Mouse (Mus musculus): ENCODE measurements at regions not wholly inside any gene's neighbourhood (a gene's known extent, or its start where the extent isn't known, plus 50 kb on each side); places are given as distances from the start of the nearest gene placed in this dataset.

GRCm38 (mm10) chr15:62302233-62302632 is 1379.4 kb upstream of the A1bg start:
- no peak overlapping the region for H3K4me3 ChIP-seq (replicated peaks)
- no peak overlapping the region for H3K9ac ChIP-seq
- H3K4me2 ChIP-seq = no peak overlapping the region
- ATAC-seq (ENCODE audit: insufficient read depth, low FRiP score, low read depth) = no peak
- no peaks in the 10 kb centered on the region for H3K9me3 ChIP-seq
- no peaks in the 10 kb centered on the region for H3K4me1 ChIP-seq
- no peaks in the 10 kb centered on the region for H3K27me3 ChIP-seq (replicated peaks)
- no peak overlapping the region for H3K27ac ChIP-seq
- WGBS = 73% methylated on average over 3 of the region's 3 CpGs
- H3K36me3 ChIP-seq = no peaks in the 10 kb centered on the region

DNA sequence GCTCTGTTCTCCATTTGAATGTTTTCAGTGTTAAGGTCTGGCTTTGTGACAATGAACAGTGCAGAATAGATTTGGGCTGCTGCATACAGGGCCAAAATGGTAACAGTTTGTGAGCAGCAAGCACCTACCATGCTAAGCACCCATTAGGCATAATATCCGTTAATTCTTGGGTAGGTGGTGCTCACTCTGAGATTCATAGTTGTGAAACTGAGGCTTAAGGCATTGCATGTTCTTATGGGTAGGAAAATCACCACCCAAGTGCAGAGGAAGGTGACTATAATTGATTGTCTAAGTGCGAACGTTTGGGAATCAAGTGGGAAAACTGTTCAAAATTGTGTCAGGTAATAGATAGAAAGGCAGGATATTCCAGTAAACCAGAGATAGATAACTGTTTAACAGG is 1378.8 kb upstream of the A1bg start:
- no peak overlapping the region for H3K27ac ChIP-seq
- no peak for ATAC-seq (ENCODE audit: insufficient read depth, low FRiP score, low read depth)
- H3K27me3 ChIP-seq (replicated peaks) = no peaks in the 10 kb centered on the region
- no peaks in the 10 kb centered on the region for H3K9me3 ChIP-seq
- H3K9ac ChIP-seq = no peak overlapping the region
- no peaks in the 10 kb centered on the region for H3K36me3 ChIP-seq
- no peak overlapping the region for H3K4me2 ChIP-seq
- H3K4me3 ChIP-seq (replicated peaks) = no peak overlapping the region
- WGBS = 80% methylated on average over 3 of the region's 3 CpGs
- no peaks in the 10 kb centered on the region for H3K4me1 ChIP-seq

- Histone ChIP-seq H3K4me2 (no peak overlapping the region), H3K9ac (no peak overlapping the region), H3K9me3 (no peaks in the 10 kb centered on the region), H3K4me1 (peaks cover 6% of the 10 kb centered on the region), H3K27ac (no peak overlapping the region), H3K27me3 (replicated peaks) (no peaks in the 10 kb centered on the region), H3K4me3 (replicated peaks) (no peak overlapping the region), H3K36me3 (no peaks in the 10 kb centered on the region)
- ATAC-seq (ENCODE audit: insufficient read depth, low FRiP score, low read depth) = no peak
- WGBS = 89% methylated on average over 5 of the region's 5 CpGs
These were observed 1374.3 kb upstream of the A1bg start for GRCm38 (mm10) chr15:62297138-62297537.

DNA sequence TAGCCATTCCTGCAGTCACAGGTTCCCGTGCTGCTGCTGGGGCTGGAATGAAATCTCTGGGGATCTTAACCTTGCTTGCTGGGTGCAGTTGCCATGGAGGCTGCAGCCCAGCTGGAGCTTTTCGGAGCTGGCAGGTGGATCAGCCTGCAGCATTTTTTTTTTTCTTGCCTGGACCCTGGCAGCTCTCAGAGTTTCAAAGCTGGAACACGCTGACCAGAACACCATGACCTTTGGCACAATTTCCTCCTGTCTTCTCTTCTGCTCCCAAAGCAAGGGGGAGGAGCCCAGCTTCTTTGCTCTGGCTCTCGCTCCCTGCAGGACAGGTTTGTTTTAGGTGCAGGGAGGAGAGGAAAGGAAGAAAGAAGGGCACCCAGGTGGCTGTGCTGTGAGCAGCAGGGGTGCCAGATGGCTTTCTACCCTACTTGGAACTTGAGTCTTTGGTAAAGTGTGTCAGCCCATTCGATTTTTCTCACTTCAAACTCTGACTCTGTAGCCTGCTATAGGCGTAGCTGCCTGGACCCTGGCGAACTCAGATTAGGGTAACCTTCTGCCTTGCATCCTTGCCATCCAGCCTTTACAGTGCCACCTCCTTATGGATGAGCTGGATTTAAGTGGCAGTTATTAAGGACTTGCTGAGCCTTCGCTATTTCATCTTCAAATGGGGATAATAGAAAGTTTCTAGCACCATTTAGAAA is 1372.6 kb upstream of the A1bg start:
- Histone ChIP-seq H3K27ac (peak overlapping the region; percentile 4), H3K27me3 (replicated peaks) (no peaks in the 10 kb centered on the region), H3K4me2 (peak overlapping the region; percentile 26; the same call in 1 of the 2 replicates), H3K9ac (no peak overlapping the region), H3K4me1 (peaks cover 6% of the 10 kb centered on the region), H3K9me3 (no peaks in the 10 kb centered on the region), H3K36me3 (no peaks in the 10 kb centered on the region), H3K4me3 (replicated peaks) (no peak overlapping the region)
- WGBS = 40% methylated on average over 8 of the region's 8 CpGs
- peak; percentile 70; the same call in 1 of the 2 replicates for ATAC-seq (ENCODE audit: insufficient read depth, low FRiP score, low read depth)

DNA sequence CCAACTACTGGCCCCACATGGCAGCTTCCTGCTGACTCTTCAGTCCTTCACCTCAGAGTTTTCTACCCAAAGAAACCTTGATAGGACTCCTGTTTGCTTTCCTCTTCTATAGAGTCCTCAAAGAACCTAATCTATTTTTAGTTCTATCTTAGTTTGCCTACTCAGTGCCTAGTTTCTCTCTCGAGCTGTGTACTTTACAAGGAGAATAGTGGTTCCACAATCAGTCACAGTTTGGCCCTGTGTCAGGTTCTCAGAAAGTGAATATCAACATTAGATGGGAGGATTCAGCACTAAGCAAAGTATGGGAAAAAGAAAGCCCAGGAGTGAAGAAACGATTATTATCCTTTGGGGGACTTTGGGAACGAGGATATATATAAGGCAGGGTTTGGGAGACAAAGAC is 1372.0 kb upstream of the A1bg start:
- Histone ChIP-seq H3K4me1 (peaks cover 6% of the 10 kb centered on the region), H3K27ac (peak overlapping the region; percentile 4), H3K36me3 (no peaks in the 10 kb centered on the region), H3K27me3 (replicated peaks) (no peaks in the 10 kb centered on the region), H3K9me3 (no peaks in the 10 kb centered on the region), H3K4me2 (peak overlapping the region; percentile 26; the same call in 1 of the 2 replicates), H3K4me3 (replicated peaks) (no peak overlapping the region), H3K9ac (no peak overlapping the region)
- no peak; the same call in 1 of the 2 replicates for ATAC-seq (ENCODE audit: insufficient read depth, low FRiP score, low read depth)
- 18% methylated on average over 3 of the region's 3 CpGs for WGBS

DNA sequence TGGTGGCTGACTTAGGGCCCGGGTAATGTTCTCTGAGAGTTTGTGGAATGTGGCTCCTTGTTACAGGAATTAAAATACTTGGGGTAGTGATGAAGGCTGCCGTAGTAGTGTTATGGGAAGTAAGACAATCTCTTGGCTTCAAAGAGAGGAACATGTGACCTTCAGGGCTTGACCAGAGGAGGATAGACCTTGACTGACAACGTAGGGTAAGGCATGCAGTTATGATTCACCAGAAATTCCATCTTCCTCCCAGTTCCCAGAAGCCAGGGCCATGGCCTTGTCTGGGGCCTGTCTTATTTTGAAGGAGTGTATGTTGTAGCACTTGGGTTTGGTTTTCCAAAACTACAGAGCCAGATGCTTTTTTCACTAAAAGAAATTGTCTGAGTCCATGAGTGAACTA is 1370.1 kb upstream of the A1bg start:
- peaks cover 6% of the 10 kb centered on the region for H3K4me1 ChIP-seq
- H3K4me3 ChIP-seq (replicated peaks) = no peak overlapping the region
- no peak overlapping the region for H3K27ac ChIP-seq
- WGBS = 78% methylated on average over 3 of the region's 3 CpGs
- H3K9me3 ChIP-seq = no peaks in the 10 kb centered on the region
- H3K27me3 ChIP-seq (replicated peaks) = no peaks in the 10 kb centered on the region
- no peak overlapping the region for H3K4me2 ChIP-seq
- ATAC-seq (ENCODE audit: insufficient read depth, low FRiP score, low read depth) = no peak
- no peak overlapping the region for H3K9ac ChIP-seq
- no peaks in the 10 kb centered on the region for H3K36me3 ChIP-seq

DNA sequence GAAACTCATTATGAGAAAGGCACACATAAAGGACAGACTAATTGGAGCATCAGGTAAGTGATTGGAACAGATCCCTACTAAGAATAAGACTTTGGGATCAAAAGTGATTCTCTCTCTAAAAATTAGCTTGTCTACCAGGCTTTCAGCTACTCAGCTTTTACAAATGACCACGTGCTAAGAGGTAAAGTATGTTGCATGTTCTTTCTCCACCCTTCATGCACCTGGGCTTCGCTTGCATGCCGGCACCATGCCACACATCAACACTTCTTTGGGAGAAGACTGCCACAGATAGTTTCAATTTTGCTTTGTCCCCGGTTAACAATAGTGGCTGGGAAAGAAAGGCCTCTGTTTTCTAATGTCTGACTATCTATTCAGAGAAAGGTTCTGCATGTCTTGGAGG is 1367.9 kb upstream of the A1bg start:
- H3K9ac ChIP-seq = no peak overlapping the region
- WGBS = 87% methylated on average over 4 of the region's 4 CpGs
- peaks cover 6% of the 10 kb centered on the region for H3K4me1 ChIP-seq

DNA sequence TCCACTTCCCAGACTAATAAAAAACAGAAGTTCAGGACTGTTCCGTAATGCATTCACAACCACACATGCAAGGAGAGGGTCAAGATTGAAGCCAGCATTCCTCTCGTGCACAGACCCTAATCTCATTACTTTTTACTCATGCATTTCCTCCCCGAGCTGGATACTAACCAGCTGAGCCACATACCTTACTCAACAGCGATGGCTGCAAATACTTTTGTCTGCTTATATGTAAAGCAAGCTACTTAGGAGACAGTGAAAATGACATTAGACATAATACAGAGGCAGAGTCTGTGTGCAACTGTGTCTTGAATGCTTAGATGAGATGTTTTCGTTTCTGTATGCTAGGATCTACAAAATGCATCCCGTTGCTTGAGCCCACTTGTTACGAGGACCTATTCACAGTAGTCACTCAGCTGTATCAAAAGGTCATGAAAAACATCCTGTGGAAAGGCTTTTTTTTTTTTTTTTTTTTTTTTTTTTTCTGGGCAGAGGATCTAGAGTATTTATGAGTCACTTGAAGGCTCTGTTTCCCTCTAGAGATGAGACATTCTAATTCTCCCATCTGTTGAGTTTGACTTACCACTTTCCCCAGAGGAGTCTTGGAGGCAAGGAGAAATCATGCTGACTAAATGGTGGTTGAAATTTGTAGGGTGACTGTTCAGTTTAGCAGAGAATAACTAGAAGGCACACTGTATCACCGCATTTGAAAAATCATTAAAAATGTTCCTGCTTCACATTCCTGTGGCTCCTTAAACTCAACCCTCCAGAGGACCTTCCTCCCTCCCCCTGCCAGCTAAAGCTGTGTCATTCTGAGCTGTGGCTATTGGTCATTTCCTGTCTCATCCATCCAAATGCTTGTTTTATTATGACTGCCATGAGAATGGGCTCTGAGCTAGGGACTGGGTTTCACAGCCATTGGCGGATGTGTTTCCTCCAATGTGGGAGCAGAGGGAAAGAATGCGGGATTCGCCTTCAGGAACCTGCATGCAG is 1364.1 kb upstream of the A1bg start:
- no peaks in the 10 kb centered on the region for H3K27me3 ChIP-seq (replicated peaks)
- ATAC-seq (ENCODE audit: insufficient read depth, low FRiP score, low read depth) = peak; percentile 31; the same call in 1 of the 2 replicates
- no peaks in the 10 kb centered on the region for H3K36me3 ChIP-seq
- no peak overlapping the region for H3K9ac ChIP-seq
- H3K27ac ChIP-seq = no peak overlapping the region
- no peaks in the 10 kb centered on the region for H3K4me1 ChIP-seq
- 49% methylated on average over 11 of the region's 11 CpGs for WGBS
- no peak overlapping the region for H3K4me3 ChIP-seq (replicated peaks)
- no peaks in the 10 kb centered on the region for H3K9me3 ChIP-seq
- no peak overlapping the region for H3K4me2 ChIP-seq

More for the DNA sequence above, 1367.9 kb upstream of the A1bg start:
- no peak overlapping the region for H3K27ac ChIP-seq
- H3K4me2 ChIP-seq = no peak overlapping the region
- no peaks in the 10 kb centered on the region for H3K27me3 ChIP-seq (replicated peaks)
- H3K4me3 ChIP-seq (replicated peaks) = no peak overlapping the region
- no peaks in the 10 kb centered on the region for H3K9me3 ChIP-seq
- H3K36me3 ChIP-seq = no peaks in the 10 kb centered on the region
- no peak for ATAC-seq (ENCODE audit: insufficient read depth, low FRiP score, low read depth)

DNA sequence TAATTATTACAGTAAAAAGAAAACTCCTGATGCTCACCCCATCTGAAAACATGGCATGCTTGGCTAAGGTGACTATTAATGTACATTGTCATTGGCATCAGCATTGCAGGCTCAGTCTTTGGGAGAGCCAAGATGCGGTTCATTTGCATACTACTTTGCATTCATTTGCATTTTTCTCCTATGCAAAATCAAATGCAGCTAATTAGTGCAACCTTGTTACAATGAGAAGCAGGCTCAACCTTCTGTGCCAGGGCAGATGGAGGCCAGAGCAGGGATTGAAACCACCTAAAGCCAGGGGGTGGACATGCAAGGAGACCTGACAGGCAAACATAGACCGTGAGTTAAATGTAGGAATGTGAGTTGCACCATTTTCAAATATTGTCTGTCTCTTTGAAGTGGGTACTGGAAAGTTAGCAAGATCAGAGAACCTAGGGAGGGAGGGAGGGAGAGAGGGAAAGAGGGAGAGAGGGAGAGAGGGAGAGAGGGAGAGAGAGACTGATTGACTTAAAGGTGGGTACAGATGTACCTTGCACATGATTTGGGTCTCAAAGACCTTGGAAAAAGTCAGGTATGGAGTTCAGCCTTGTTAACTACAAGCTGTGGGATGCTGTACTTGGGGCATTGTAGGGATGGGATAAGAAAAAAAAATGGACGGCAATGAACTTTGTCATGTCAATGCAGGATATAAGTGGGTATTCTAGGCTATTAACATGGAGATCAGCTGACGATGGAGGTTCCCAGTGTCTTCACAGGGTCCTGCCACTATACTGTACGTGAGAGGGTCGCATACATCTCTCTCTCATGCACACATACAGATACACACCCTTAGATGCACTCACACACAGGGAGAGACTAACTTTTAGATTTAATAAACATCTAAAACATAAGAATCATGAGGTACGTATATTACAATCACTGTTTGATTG is 1362.1 kb upstream of the A1bg start:
- Histone ChIP-seq H3K27me3 (replicated peaks) (no peaks in the 10 kb centered on the region), H3K36me3 (no peaks in the 10 kb centered on the region), H3K4me2 (no peak overlapping the region), H3K9me3 (no peaks in the 10 kb centered on the region), H3K4me1 (no peaks in the 10 kb centered on the region), H3K27ac (no peak overlapping the region), H3K9ac (no peak overlapping the region), H3K4me3 (replicated peaks) (no peak overlapping the region)
- 90% methylated on average over 7 of the region's 7 CpGs for WGBS
- ATAC-seq (ENCODE audit: insufficient read depth, low FRiP score, low read depth) = no peak

- Histone ChIP-seq H3K9me3 (no peaks in the 10 kb centered on the region), H3K9ac (no peak overlapping the region), H3K36me3 (no peaks in the 10 kb centered on the region), H3K27ac (0 out of 2 replicates have a peak overlapping the region, but pooled peaks have one; percentile 16), H3K27me3 (replicated peaks) (no peaks in the 10 kb centered on the region), H3K4me3 (replicated peaks) (no peak overlapping the region), H3K4me2 (no peak overlapping the region), H3K4me1 (no peaks in the 10 kb centered on the region)
- peak; percentile 43; the same call in 1 of the 2 replicates for ATAC-seq (ENCODE audit: insufficient read depth, low FRiP score, low read depth)
- 48% methylated on average over 6 of the region's 6 CpGs for WGBS
These were observed 1361.0 kb upstream of the A1bg start for GRCm38 (mm10) chr15:62283661-62284429.

- H3K4me3 ChIP-seq (replicated peaks) = no peak overlapping the region
- no peaks in the 10 kb centered on the region for H3K36me3 ChIP-seq
- no peak overlapping the region for H3K4me2 ChIP-seq
- H3K27ac ChIP-seq = no peak overlapping the region
- no peak overlapping the region for H3K9ac ChIP-seq
- no peak for ATAC-seq (ENCODE audit: insufficient read depth, low FRiP score, low read depth)
- 55% methylated on average over 9 of the region's 9 CpGs for WGBS
- H3K4me1 ChIP-seq = no peaks in the 10 kb centered on the region
- H3K9me3 ChIP-seq = no peaks in the 10 kb centered on the region
- H3K27me3 ChIP-seq (replicated peaks) = no peaks in the 10 kb centered on the region
These were observed 1359.8 kb upstream of the A1bg start for GRCm38 (mm10) chr15:62282646-62283045.
